Mouse (Mus musculus): ENCODE measurements around the gene Acaa1a.

Acaa1a gene

DNA sequence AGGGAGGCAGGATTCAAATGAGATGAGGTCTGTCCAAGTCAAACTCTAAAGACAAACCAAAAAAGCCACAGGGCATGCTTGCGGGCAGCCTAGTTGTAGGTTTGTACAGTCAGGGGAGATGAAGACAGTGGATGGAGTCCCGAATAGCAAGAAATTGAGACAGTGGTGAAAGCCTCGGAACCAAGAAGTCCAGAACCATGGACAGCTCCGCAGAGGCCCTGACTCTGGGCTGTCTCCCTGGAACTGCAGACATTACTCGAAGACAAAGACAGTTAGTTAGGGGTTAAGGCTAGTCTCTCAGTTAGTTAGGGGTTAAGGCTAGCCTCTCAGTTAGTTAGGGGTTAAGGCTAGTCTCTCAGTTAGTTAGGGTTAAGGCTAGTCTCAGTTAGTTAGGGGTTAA, 49.5 kb downstream of the Acaa1a start:
- no peak for DNase-seq (ENCODE audit: low read depth, low spot score)

DNA sequence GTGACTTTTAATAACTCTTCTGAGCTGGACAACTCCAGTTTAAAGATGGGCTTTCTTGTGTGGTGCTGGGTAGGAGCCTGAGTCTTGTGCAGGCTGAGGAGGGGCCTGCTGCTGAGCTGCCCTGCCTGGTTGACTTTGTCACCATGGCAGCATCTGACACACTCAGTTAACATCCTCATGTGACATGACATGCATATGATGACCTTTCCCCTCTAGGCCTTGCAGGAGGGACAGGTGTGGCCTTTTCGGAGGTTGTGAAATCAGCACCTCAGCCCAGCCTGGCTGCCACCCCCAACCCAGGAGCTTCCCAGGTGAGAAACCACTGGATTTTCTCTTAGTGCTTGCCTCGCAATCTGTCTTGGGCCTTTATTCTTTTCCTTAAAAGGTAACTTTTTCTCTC, 50.7 kb downstream of the Acaa1a start:
- no peak for DNase-seq (ENCODE audit: low read depth, low spot score)

DNA sequence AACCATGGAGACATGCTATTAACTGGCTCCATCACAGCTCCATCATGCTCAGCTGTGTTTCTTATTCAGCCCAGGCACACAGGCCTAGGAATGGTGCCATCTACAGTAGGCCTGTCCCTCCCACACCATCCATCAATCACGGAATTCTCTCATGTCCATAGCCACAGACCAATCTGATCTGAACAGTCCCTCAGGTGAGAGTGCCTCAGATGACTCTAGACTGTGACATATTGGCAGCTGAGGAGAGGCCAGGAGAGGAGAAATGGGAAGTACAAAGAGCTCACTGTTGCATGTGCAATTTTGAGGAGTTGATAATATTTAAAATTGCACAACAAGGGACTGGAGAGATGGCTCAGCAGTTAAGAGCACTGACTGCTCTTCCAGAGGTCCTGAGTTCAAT, 55.3 kb downstream of the Acaa1a start:
- DNase-seq (ENCODE audit: low read depth, low spot score), result no peak
